In the genomic region with DNA sequence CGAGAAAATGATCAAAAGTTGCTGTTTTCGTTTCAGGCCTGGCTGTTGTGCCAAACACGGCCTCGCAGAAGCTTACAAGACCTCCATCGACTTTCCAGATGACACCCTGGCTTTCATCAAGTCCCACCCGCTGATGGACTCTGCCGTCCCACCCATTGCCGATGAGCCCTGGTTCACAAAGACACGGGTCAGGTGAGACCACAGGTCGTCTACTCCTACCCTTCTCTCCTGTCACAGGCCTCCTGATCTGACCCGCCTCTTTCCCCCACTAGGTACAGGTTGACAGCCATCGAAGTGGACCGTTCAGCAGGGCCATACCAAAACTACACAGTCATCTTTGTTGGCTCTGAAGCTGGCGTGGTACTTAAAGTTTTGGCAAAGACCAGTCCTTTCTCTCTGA, we compare ENCODE assay signal across 23 mouse cellular contexts.
DNase-seq lines count a peak whose midpoint lies in the region; ATAC-seq and TF ChIP-seq lines count a peak whose summit lies in the region.
"Had no signal": no experiment of that assay in that cellular context is flagged by ENCODE, and none has a peak within 500 bp of the region (broad histone marks: within the 10 kb centered on the region; RNA-seq: fewer than 3 reads in every experiment).

No protein-coding gene starts in this region.

- no peak overlapping the region for H3K9ac ChIP-seq in forebrain, embryonic 11.5 days (ENCODE audit: low read length)
- H3K9ac ChIP-seq: heart, embryonic 13.5 days; hindbrain, embryonic 12.5 days; hindbrain, embryonic 15.5 days had no signal

- H3K4me2 ChIP-seq in forebrain, embryonic 11.5 days (ENCODE audit: low read depth, low read length, severe bottlenecking), result no peak overlapping the region
- H3K4me2 ChIP-seq: heart, embryonic 13.5 days; hindbrain, embryonic 12.5 days; hindbrain, embryonic 15.5 days had no signal

- TF ChIP-seq CTCF in gastrocnemius, adult 2 months (IDR thresholded peaks at IDR 0.05), result no peak

- no peaks in the 10 kb centered on the region for H3K9me3 ChIP-seq in forebrain, embryonic 11.5 days (ENCODE audit: control insufficient read depth, low read length)
- H3K9me3 ChIP-seq in forebrain, embryonic 10.5 days, result no peaks in the 10 kb centered on the region
- H3K9me3 ChIP-seq in heart, embryonic 10.5 days, result no peaks in the 10 kb centered on the region
- H3K9me3 ChIP-seq: heart, embryonic 13.5 days; hindbrain, embryonic 12.5 days; hindbrain, embryonic 15.5 days had no signal

- 93% methylated on average over 14 of the region's 14 CpGs for WGBS in forebrain, embryonic 11.5 days
- WGBS in forebrain, embryonic 10.5 days, result 92% methylated on average over 14 of the region's 14 CpGs
- WGBS in heart, embryonic 10.5 days, result 86% methylated on average over 14 of the region's 14 CpGs

- H3K36me3 ChIP-seq in forebrain, embryonic 11.5 days (ENCODE audit: control insufficient read depth, insufficient read depth, low read length), result no peaks in the 10 kb centered on the region
- peaks cover 6% of the 10 kb centered on the region; the same call in 1 of the 2 replicates for H3K36me3 ChIP-seq in forebrain, embryonic 10.5 days (replicated peaks)
- H3K36me3 ChIP-seq in heart, embryonic 10.5 days, result peaks cover 74% of the 10 kb centered on the region

- intact Hi-C loops in gastrocnemius, adult 2 months (cut with DNase I), result loop anchor here (5.0 kb wide), 1 partner anchor 46 kb away; no protein-coding TSS in a partner anchor

- 0 out of 2 replicates have a peak, but pooled peaks cover 3% of the 10 kb centered on the region for H3K4me1 ChIP-seq in forebrain, embryonic 11.5 days (replicated peaks; ENCODE audit: control insufficient read depth, insufficient read depth, low read length)
- H3K4me1 ChIP-seq in forebrain, embryonic 10.5 days, result peaks cover 13% of the 10 kb centered on the region; the same call in 1 of the 2 replicates
- H3K4me1 ChIP-seq in heart, embryonic 10.5 days, result peaks cover 13% of the 10 kb centered on the region
- H3K4me1 ChIP-seq: hindbrain, embryonic 12.5 days had no signal

- H3K27ac ChIP-seq in forebrain, embryonic 11.5 days (ENCODE audit: low read depth, low read length), result no peak overlapping the region
- H3K27ac ChIP-seq in forebrain, embryonic 10.5 days, result no peak overlapping the region
- peak overlapping the region; percentile 48 for H3K27ac ChIP-seq in gastrocnemius, adult 2 months
- H3K27ac ChIP-seq in heart, embryonic 10.5 days, result no peak overlapping the region
- H3K27ac ChIP-seq: heart, adult 2 months; heart, embryonic 13.5 days; hindbrain, embryonic 12.5 days; hindbrain, embryonic 15.5 days had no signal

- no peaks in the 10 kb centered on the region for H3K27me3 ChIP-seq in forebrain, embryonic 11.5 days (ENCODE audit: control insufficient read depth, insufficient read depth, low read length)
- no peaks in the 10 kb centered on the region for H3K27me3 ChIP-seq in forebrain, embryonic 10.5 days (ENCODE audit: poor library complexity, severe bottlenecking)
- H3K27me3 ChIP-seq in heart, embryonic 10.5 days (ENCODE audit: insufficient read depth, poor library complexity, severe bottlenecking), result no peaks in the 10 kb centered on the region
- H3K27me3 ChIP-seq: heart, embryonic 13.5 days; hindbrain, embryonic 12.5 days; hindbrain, embryonic 15.5 days had no signal

- 0 out of 2 replicates have a peak, but pooled peaks have one; percentile 27 for ATAC-seq in forebrain, embryonic 11.5 days (replicated peaks; ENCODE audit: low FRiP score)
- ATAC-seq: activated CD4-positive, CD25-positive, alpha-beta regulatory T cell, adult 4 months; intestine, postnatal 0 days had no signal

- H3K4me3 ChIP-seq in forebrain, embryonic 11.5 days (ENCODE audit: low read depth, low read length), result no peak overlapping the region
- no peak overlapping the region for H3K4me3 ChIP-seq in forebrain, embryonic 10.5 days
- H3K4me3 ChIP-seq in gastrocnemius, adult 2 months, result no peak overlapping the region
- H3K4me3 ChIP-seq in heart, embryonic 10.5 days, result no peak overlapping the region
- H3K4me3 ChIP-seq: heart, adult 2 months; heart, embryonic 13.5 days; hindbrain, embryonic 12.5 days; hindbrain, embryonic 15.5 days had no signal

- no peak for DNase-seq in forebrain, embryonic 11.5 days (ENCODE audit: low spot score)
- no peak for DNase-seq in forebrain, embryonic 10.5 days (ENCODE audit: extremely low spot score, low spot score)
- no peak for DNase-seq in gastrocnemius, adult 2 months
- DNase-seq in gastrocnemius, adult 8-10 months (ENCODE audit: low spot score in 2 of 2), result no peak
- peak; percentile 64 for DNase-seq in heart, embryonic 10.5 days (ENCODE audit: low spot score)
- DNase-seq in heart, adult 8-10 months (ENCODE audit: low spot score), result no peak
- no peak for DNase-seq in testis, postnatal 14 days (ENCODE audit: low spot score)
- DNase-seq: adrenal gland, adult 8-10 months; adrenal gland, postnatal 25 days; cerebellum, adult 11-12 months; cerebellum, adult 8-10 months; cerebellum, postnatal 10 days; cerebellum, postnatal 36 days; embryo, embryonic 11 days; gastrocnemius, postnatal 14 days; heart, adult 2 months; heart, postnatal 14 days; kidney, adult 2 months had no signal
